Mouse (Mus musculus): ENCODE results near the gene Mms19.

Gene Mms19

GRCm38 (mm10) chr19:41980819-41981594, at the start of gene Mms19:
Gene Mms19, minus strand, starts transcription at chr19:41981157.
- peak; percentile 99 for DNase-seq (ENCODE audit: low spot score)

GRCm38 (mm10) chr19:42026158-42026557, 45.2 kb upstream of the Mms19 start:
- DNase-seq (ENCODE audit: low spot score), result peak; percentile 53

GRCm38 (mm10) chr19:42022542-42022848, 41.5 kb upstream of the Mms19 start:
- no peak for DNase-seq (ENCODE audit: low spot score)

GRCm38 (mm10) chr19:42021681-42022541, 41.0 kb upstream of the Mms19 start:
- peak; percentile 58 for DNase-seq (ENCODE audit: low spot score)

GRCm38 (mm10) chr19:42019011-42019522, 38.1 kb upstream of the Mms19 start:
- DNase-seq (ENCODE audit: low spot score), result no peak

GRCm38 (mm10) chr19:42017399-42018247, 36.7 kb upstream of the Mms19 start:
- peak; percentile 58 for DNase-seq (ENCODE audit: low spot score)

- DNase-seq (ENCODE audit: low spot score), result no peak
These were observed 35.9 kb upstream of the Mms19 start for GRCm38 (mm10) chr19:42016840-42017239.

GRCm38 (mm10) chr19:42016251-42016650, 35.3 kb upstream of the Mms19 start:
- no peak for DNase-seq (ENCODE audit: low spot score)

- no peak for DNase-seq (ENCODE audit: low spot score)
These were observed 34.0 kb upstream of the Mms19 start for GRCm38 (mm10) chr19:42015001-42015400.

- DNase-seq (ENCODE audit: low spot score), result no peak
These were observed 33.4 kb upstream of the Mms19 start for GRCm38 (mm10) chr19:42014231-42014825.

- no peak for DNase-seq (ENCODE audit: low spot score)
These were observed 30.2 kb upstream of the Mms19 start for GRCm38 (mm10) chr19:42011123-42011522.

GRCm38 (mm10) chr19:42010436-42010835, 29.5 kb upstream of the Mms19 start:
- DNase-seq (ENCODE audit: low spot score), result no peak

- no peak for DNase-seq (ENCODE audit: low spot score)
These were observed 28.1 kb upstream of the Mms19 start for GRCm38 (mm10) chr19:42009067-42009466.

- DNase-seq (ENCODE audit: low spot score), result no peak
These were observed 27.6 kb upstream of the Mms19 start for GRCm38 (mm10) chr19:42008586-42008985.

- DNase-seq (ENCODE audit: low spot score), result no peak
These were observed 25.6 kb upstream of the Mms19 start for GRCm38 (mm10) chr19:42006568-42006967.

GRCm38 (mm10) chr19:42005616-42006015, 24.7 kb upstream of the Mms19 start:
- no peak for DNase-seq (ENCODE audit: low spot score)

- no peak for DNase-seq (ENCODE audit: low spot score)
These were observed 23.3 kb upstream of the Mms19 start for GRCm38 (mm10) chr19:42004258-42004657.

GRCm38 (mm10) chr19:42001253-42001980, 20.5 kb upstream of the Mms19 start:
- no peak for DNase-seq (ENCODE audit: low spot score)

GRCm38 (mm10) chr19:42000446-42000958, 19.5 kb upstream of the Mms19 start:
- no peak for DNase-seq (ENCODE audit: low spot score)

- no peak for DNase-seq (ENCODE audit: low spot score)
These were observed 18.8 kb upstream of the Mms19 start for GRCm38 (mm10) chr19:41999688-42000283.
